Mouse (Mus musculus): ENCODE results near the gene Fam216b.

The Fam216b gene

DNA sequence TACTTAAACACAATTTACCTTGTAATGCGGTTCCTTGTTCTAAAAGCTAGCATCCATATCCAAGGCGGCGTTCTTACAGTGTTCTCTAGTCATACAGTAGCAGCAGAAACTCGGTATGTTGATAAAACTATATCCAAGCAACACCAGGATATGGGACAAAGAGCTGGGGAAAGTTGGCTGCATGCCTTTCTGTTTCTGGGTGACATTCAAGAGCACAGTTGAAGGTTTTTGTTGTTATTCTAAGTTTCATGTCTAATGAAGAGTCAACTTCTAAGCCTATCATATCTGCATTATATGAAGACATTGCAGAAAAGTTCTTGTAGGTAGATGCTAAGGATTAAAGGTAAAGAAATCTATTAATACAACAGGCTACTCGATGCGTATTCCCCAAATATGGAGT lies at the start of gene Fam216b:
Fam216b (minus strand) TSS at position 101 of the 400 bp plus-strand sequence.
- no peak for DNase-seq (ENCODE audit: low read depth in 2 of 2, low spot score in 2 of 2)

DNA sequence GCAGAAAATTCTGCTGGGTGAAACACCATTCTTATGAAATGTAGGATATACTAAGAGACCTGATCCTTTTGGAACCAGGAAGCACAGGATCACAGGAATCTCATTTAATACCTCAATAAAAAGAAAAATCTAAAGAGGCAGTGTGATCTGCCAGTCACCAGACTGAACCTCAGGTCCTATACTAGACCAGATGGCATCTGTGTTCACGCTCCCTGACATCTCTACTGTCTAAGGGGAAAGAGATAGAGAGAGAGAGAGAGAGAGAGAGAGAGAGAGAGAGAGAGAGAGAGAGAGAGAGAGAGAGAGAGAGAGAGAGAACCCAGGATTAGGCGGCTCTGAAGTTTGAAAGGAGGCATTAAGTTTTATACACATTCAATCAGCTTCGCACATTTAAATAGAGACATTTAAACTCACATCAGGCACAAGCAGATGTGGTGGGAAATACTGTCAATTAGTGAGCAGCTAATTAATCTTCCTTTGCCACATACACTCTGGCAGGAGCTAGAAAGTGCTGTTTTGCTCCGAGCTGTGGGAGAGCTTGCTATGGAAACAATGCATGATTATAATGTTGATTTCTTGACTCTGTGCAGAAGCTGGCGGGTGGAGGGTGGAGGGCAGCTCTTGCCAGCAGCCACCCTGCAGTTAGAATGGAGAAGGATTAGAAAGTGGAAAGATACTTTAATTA lies 43.7 kb upstream of the Fam216b start:
- no peak for DNase-seq (ENCODE audit: low read depth in 2 of 2, low spot score in 2 of 2)

DNA sequence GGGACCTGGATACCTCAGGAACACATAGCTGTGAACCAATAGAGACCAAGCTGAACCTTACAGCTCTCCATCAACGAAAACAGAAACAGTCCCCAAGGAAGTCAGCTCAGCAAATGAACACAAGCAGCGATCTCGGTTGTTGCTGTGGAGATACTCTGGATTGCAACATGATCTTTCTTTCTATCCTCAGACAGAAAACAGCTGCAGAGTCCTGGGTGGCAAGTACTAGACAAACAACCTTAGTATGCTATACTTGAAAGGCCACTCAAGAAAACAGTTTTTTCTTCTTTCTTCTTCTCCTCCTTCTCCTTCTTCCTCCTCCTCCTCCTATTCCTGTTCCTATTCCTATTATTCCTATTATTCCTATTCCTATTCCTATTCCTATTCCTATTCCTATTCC lies 37.9 kb upstream of the Fam216b start:
- DNase-seq (ENCODE audit: low read depth in 2 of 2, low spot score in 2 of 2): no peak

DNA sequence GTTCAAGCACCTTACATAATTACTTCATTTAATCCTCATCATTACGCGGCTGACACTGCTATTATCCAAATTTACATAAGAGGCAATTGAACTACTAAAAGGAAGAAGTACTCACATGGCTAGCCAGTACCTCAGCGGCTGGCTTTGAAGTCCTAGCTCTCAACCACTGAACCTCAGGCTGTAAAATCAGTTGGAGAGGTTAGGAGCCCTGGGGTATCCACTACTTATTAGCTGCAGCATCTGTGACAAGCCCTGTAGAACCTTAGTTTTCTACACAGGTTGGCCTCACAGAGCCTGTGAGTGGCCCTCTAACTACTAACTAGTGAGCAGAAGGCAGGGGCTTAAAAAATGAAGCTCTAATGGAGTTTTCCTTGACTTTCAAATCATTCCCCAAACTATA lies 31.5 kb upstream of the Fam216b start:
- no peak for DNase-seq (ENCODE audit: low read depth in 2 of 2, low spot score in 2 of 2)

DNA sequence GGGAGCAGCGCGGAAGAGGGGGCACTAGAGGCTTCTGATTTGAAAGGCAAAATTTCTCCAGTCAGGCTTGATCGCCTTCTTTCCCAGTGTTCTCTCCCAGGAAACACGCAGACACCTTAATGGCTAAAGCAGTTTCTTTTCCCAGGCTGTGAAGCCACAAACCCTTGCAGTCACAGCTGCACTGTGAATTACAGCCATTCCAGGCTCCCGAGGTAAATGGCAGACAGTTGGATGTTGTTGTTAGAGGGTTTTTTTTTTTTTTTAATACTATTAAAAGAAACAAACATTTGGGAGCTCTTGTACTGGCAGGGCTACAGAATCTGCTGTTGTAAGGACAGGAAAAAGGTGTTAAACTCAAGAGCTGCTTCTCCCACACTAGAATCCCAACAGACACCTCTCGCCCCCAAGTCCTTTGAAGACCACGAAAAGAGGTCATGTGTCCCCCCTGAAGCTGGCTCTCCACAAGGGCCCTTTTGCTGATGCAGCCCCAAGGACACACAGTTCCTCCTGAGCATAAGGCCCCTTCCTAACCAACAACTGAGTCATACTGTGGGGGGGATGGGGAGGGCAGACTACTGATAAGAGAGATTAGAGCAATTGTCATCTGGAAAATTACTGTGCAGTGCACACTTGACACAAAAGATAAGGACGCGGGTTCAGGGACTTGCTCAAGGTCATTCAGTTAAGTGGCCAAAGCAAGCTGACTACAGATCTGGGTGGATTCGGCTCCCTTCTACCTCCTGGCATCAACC lies 30.8 kb upstream of the Fam216b start:
- no peak for DNase-seq (ENCODE audit: low read depth in 2 of 2, low spot score in 2 of 2)

DNA sequence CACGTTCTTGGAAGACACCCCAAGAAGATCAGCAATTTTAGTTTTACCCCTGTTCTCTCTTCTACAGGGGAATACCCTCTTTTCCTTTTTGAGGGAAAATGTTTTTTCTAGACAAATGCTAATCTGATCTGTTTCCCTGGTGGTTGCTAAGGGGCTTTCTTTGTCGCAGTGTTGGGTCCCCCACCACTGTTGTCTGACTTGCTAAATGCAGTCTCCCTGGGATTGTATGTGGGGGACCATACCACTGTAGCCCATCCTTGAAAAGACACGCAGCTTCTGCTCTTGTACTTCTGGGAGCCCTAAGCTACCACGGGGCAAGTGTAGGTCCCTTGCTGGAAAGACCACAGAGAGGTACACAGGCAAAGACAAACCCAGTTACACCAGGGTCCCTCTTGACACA lies 28.9 kb upstream of the Fam216b start:
- no peak for DNase-seq (ENCODE audit: low read depth in 2 of 2, low spot score in 2 of 2)

DNA sequence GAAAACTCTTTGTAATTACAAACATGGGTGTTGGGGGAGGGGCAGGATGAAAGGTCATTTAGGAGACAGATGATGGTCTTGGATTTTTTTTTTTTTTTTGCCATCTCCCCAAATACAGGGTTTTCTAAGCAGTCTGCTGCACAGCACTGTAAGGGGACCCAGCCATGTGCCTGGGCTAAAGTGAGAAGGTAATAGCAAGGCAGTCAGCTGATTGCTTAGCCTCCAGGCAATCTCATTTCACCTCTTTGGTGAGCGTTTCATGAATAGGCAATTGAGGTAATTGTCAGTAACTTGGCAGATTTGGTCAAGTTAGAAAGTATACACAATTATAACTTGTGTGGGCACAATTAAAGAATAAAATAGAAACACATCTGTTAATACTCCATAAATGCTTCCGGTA lies 28.5 kb upstream of the Fam216b start:
- no peak for DNase-seq (ENCODE audit: low read depth in 2 of 2, low spot score in 2 of 2)

DNA sequence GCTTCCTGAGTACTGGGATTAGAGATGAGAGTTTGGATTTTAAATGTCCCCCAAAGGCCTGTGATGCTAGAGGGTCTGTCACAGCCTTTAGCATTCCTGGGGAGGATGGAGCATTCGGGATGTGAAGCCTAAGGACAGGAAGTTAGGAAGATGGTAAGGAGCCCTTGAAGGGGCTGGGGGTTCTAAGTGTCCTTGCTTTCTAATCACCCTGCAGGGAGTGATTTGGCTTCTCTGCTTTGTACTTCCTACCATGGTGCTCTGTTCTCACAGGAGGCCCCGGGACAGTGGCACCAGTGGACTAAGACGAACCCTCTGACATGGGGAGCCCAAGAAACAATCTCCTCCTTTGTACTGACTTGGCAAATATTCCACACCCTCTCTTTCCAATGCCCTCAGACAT lies 23.7 kb upstream of the Fam216b start:
- no peak for DNase-seq (ENCODE audit: low read depth in 2 of 2, low spot score in 2 of 2)

DNA sequence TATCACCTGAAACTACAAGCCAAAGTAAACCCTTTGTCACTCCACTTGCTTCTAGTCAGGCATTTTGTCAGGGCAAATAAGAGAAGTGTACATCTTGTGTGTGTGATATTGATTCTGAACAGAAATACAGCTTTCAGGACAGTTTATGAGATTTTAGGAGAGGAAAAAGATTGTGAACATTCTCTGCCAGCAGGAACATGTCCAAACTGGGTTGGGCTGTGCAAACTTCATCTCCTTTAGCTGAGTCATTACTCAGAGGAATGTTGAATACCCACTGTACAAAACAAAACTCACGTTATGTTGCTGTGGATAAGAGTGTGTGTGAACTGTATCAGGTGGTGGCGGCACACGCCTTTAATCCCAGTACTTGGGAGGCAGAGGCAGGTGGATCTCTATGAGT lies 22.1 kb upstream of the Fam216b start:
- no peak for DNase-seq (ENCODE audit: low read depth in 2 of 2, low spot score in 2 of 2)

DNA sequence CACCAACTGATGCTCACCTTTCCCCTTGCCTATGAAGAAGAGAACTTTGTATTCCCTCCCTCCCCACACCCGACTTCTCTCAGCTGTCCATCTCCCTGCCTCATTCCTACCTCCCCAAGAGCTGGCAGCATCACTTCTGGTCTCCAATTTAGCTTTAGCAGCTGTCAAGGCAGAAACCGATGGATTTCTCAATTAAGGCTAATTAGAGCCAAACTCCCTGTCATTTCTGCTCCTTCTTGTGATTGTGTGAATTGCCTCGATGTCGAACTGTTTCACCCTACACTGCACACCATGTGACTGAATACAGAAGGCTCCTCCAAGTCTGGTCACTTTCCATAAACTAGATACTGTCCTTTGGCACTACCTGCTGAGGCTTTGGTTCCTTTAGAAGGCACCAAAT lies 20.6 kb upstream of the Fam216b start:
- DNase-seq (ENCODE audit: low read depth in 2 of 2, low spot score in 2 of 2): no peak

DNA sequence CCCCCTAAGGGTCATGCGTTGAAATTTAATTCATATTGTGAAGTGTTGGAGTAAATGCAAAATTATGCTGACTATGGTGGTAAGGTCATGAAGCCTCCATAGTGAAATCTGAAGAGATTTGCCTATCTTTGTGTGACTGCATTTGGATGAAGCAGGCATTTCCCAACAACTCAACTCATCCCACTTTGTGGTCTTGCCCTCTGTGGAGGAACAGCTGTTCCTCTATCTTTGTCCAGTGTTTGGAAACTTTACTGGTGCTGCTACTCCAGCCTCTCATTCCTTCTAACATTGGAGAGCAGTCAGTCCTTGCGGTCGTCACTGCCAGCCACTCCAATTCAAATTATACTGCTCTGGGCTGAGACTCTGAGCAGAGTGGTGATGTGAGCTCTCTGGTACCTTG lies 19.6 kb upstream of the Fam216b start:
- no peak for DNase-seq (ENCODE audit: low read depth in 2 of 2, low spot score in 2 of 2)

DNA sequence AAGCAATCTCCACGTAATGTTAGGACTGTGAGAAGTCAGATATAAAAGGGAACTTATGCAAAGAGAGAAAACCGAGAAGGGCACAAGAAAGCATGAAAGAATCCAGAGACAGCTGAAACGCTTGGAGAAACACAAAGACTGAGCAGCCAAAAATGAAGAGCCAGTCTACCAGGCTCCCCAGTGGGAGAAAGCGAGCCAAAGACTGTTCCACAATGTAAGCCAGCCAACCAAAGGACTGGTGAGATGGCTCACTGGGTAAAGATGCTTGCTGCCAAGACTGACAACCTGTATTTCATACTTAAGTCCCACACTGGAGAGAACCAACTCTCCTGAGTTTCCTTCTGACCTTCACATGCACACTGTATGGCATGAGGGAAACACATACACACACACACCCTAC lies 784 bp upstream of the Fam216b start:
- no peak for DNase-seq (ENCODE audit: low read depth in 2 of 2, low spot score in 2 of 2)

DNA sequence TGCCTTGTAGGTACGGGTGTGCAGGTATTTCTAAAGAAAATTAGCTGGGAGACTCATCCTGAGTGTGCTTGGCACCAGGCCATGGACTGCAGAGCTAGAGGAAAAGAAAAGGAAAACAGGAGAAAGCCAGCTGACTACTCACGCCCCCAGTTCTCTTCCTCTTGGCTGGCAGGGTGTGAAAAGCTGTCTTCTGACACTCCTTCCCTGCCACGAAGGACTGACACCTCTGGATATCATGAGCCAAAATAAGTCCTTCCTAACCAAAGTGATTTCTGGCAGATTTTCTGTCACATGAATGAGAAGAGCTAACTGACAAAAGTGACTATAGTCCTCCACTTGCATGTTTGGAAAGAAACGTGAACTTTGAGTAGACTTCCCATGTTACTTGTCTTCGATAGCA lies 5.3 kb downstream of the Fam216b start:
- DNase-seq (ENCODE audit: low read depth in 2 of 2, low spot score in 2 of 2): no peak

DNA sequence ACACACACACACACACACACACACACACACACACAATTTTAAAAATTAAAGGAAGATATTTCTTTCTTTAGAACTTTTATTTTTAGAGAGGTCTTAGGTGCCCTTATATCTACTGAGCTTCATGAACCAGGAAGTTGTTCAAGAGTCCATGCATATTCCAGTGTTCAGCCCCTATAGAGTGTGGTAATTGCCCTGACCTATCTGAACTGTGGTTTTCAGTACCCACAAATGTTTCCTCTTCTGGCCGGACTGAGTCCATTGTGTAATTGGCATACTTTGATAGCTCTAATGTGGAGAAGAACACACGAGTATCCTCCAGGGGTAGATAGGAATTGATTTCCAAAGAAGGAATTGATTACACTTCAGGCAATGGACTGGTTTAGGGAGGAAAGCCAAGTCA lies 11.3 kb downstream of the Fam216b start:
- DNase-seq (ENCODE audit: low read depth in 2 of 2, low spot score in 2 of 2): no peak

DNA sequence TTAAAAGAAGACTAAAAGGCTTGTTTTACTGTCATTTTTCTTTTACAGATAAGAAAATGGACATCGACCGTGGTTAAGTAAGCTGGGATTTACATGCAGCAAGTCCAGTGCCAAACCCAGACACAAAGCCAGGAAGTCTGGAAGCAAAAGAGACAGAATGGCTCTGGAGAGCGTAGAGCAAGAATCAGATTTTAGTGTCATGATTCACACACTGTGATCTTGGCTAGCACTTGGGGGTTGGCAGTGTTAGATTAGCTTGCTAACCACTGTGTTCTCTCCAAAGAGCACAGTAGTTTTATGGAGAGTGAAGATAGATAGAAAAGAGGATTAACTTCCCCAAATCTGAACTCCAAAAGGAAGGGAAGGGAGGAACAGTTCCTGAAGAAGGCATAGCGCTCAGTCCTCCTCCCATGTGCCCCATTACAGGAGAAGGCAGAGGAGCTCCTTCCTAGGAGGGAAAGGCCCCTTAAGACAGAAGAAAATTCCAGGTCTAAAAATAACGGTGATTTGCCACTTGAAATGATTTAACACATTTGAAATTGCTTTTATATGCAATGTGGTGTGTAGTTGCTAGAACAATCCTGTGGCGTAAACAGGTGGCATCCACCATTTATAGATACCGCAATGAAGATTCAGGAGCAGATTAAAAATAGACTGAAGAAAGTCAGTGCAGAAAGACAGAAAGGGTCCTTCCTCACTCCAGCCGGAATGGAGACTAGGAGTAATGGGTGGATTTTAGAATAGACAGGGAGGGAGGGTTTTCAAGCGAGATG lies 22.7 kb downstream of the Fam216b start:
- no peak for DNase-seq (ENCODE audit: low read depth in 2 of 2, low spot score in 2 of 2)

DNA sequence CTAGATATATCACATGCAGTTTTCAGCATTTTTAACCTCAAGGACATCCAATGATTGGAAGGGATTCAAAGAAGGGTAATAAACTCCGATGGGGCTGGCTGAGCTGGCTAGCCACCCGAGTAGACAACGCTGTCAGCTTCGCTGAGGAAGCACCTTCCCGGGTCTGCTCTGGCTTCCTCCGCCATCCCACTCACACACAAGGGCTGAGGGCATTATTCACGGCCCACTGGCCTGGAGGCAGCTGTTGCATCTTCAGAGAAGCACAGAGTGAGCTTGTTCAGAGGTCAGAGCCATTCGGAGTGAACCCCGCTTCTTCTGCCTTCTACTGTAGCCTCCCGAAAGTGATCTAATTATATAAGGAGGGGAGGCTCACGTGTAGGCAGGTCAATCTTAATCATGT lies 26.3 kb downstream of the Fam216b start:
- DNase-seq (ENCODE audit: low read depth in 2 of 2, low spot score in 2 of 2): no peak

DNA sequence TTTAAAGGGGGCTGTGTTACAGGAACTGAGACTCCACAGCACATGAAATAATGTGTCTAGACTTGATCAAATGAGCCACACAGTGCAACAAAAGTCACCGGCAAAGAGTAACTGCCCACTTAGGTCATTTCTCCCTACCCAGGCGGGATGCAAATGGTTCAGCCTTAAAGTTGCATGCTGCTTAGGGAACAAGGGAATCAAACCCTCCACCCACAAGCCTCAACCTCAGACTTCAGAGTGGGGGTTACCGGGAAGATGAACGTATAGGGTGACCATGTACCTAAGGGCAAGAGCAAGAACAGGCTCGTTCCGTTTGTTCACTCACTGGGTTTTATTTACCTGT lies 28.2 kb downstream of the Fam216b start:
- DNase-seq (ENCODE audit: low read depth in 2 of 2, low spot score in 2 of 2): no peak

DNA sequence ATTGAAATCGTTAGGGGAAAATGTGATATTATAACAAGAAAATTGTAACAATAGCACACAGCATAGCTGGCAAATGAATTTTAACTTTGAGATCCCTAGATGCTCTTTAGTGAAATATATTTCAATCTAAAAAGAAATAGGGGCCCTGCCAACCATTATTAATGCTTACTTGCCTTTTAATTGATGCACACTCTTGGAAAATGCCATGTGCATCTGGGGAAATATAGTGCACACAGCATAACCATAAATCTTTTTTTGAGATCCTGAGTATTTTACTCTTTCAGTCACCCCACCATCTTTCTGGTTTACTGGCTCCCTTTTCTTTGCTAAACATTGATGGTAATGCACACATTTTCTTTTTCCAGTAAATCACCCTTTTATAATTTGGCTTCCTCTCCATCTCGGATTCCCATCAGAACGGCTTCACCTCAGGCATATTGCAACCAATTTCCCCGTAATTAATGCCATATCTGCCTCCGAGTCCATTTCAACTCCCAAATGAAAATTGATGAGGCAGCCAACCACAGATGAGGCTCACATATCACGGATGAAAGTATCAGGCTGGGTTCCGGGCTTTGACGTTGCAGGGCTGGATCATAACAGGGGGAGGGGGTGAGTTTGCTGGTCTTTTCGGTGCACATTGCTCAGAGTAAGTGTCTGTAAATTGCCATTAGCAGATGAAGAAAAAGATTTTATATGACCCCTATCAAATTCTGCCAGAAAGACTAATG lies 28.8 kb downstream of the Fam216b start:
- no peak for DNase-seq (ENCODE audit: low read depth in 2 of 2, low spot score in 2 of 2)

DNA sequence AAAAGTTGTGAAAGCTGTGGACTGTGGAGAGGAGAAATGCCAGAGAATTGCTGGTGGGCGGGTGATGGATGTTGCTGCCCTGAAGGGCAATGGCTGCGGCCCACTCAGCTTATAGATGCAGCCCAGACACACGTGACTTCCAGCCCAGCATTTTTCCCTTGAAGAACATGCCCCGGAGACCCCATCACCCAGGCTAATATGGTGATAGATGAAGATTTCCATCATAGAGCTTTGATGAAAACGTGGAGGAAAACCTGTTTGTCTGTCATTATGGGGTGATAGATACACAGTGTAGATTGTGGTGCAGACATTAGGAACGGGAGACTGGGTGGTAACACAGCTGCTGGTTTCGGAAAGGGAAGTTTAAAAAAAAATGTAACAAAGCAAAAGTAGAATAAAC lies 31.4 kb downstream of the Fam216b start:
- DNase-seq (ENCODE audit: low read depth in 2 of 2, low spot score in 2 of 2): no peak

DNA sequence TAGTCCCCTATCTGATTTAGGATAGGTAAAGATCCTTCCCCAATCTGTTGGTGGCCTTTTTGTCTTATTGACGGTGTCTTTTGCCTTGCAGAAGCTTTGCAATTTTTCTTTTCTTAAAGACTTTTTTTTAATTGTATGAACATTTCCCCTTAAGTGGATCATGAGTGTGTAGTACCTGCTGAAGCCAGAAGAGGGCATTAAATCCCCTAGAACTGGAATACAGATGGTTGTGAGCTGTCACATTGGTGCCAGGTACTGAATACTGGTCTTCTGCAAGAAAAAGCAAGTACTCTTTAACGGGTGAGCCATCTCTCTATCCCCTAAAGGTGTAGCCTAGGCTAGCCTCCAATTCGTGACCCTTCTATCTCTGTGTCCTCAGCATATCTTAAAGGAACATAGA lies 32.4 kb downstream of the Fam216b start:
- DNase-seq (ENCODE audit: low read depth in 2 of 2, low spot score in 2 of 2): no peak

DNA sequence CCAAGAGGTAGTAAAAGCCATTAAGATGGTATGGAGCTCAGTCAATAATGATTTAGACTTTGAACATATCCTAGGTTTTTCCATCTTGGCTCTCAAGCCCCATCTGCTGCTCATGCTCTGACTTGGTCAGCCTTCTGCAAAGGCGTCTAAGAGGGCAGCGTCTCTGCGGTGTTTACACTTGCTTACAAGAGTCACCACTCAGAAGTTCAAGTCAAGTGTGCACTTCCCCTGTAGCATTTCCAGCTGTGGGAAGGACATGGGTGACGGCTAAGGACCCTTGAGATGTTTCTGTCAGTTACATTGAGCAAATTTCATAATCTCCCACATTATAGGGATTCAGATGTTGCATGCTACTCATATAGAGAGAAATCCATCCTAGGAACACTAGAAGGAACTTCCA lies 40.1 kb downstream of the Fam216b start:
- no peak for DNase-seq (ENCODE audit: low read depth in 2 of 2, low spot score in 2 of 2)

DNA sequence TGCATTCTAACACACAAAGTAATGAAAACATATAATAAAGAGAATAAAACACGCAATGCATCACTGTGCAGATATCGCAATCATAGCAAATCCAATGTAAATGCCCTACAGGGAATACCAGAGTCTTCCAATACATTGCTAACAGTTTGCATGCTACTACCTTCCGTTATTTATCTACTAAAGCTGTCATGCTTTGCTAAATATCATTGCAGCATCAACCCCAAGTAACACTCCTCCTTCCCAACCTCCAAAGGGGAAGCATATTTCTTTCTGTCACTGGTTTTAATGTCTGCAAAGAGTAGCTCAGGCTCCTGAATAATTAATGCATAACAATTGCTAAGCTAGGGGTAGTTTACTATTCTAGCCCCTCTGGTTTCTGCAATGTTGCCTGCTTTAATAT lies 40.5 kb downstream of the Fam216b start:
- no peak for DNase-seq (ENCODE audit: low read depth in 2 of 2, low spot score in 2 of 2)
